Mouse (Mus musculus) gastrocnemius, adult 8-10 months (tissue): ENCODE data around the gene Gspt1. TPM values are rescaled to one million over a fixed set of nuclear protein-coding genes. Genes with fewer than 3 reads are reported as not detected.
A peak's percentile ranks its signal among the peaks of the same experiment; 100 is the strongest.
"Not testable (repeated sequence)": the region's sequence is repeated elsewhere in the genome, so short reads cannot be mapped to it uniquely, and the experiment has no call there.

Experiments
- DNase-seq, 2 experiments: peaks; one replicate each; pipeline ENCODE4 v3.0.0; 2022; ENCODE audit warnings: low spot score in 2 of 2
- total RNA-seq, 4 experiments: library from RNA; stranded (reverse); gene quantifications; 2 replicates each; pipeline ENCODE4 v1.2.4; 2022

The Gspt1 gene
- 10 to 100 TPM; 54.6 to 58.0 (median 56.7) TPM for total RNA-seq

GRCm38 (mm10) chr16:11253898-11254722, at the start of gene Gspt1:
Gene Gspt1 (minus strand): TSS chr16:11254325.
- peak; percentile 95 to 97 for DNase-seq

- DNase-seq = no peak
Measured at GRCm38 (mm10) chr16:11303741-11304140, 49.6 kb upstream of the Gspt1 start.

- not testable (repeated sequence) for DNase-seq
Measured at GRCm38 (mm10) chr16:11297700-11298099, 43.6 kb upstream of the Gspt1 start.

- DNase-seq = not testable (repeated sequence)
Measured at GRCm38 (mm10) chr16:11295583-11295982, 41.5 kb upstream of the Gspt1 start.

- DNase-seq = not testable (repeated sequence)
Measured at GRCm38 (mm10) chr16:11288873-11289272, 34.7 kb upstream of the Gspt1 start.

- DNase-seq = no peak
Measured at GRCm38 (mm10) chr16:11285949-11286348, 31.8 kb upstream of the Gspt1 start.

GRCm38 (mm10) chr16:11284881-11285280, 30.8 kb upstream of the Gspt1 start:
- no peak for DNase-seq

- no peak for DNase-seq
Measured at GRCm38 (mm10) chr16:11282655-11283232, 28.6 kb upstream of the Gspt1 start.

- DNase-seq = no peak
Measured at GRCm38 (mm10) chr16:11278778-11279177, 24.7 kb upstream of the Gspt1 start.

- DNase-seq = no peak
Measured at GRCm38 (mm10) chr16:11276888-11277287, 22.8 kb upstream of the Gspt1 start.

- no peak for DNase-seq
Measured at GRCm38 (mm10) chr16:11271073-11271472, 16.9 kb upstream of the Gspt1 start.

- no peak for DNase-seq
Measured at GRCm38 (mm10) chr16:11270642-11271041, 16.5 kb upstream of the Gspt1 start.

- no peak for DNase-seq
Measured at GRCm38 (mm10) chr16:11269808-11270207, 15.7 kb upstream of the Gspt1 start.

GRCm38 (mm10) chr16:11266556-11266955, 12.4 kb upstream of the Gspt1 start:
- no peak for DNase-seq

GRCm38 (mm10) chr16:11263266-11263665, 9.1 kb upstream of the Gspt1 start:
- no peak for DNase-seq

- no peak for DNase-seq
Measured at GRCm38 (mm10) chr16:11254723-11255164, 619 bp upstream of the Gspt1 start.

- peak; percentile 24 to 42 for DNase-seq
Measured at GRCm38 (mm10) chr16:11253065-11253831, 877 bp downstream of the Gspt1 start.

GRCm38 (mm10) chr16:11247791-11248190, 6.3 kb downstream of the Gspt1 start:
- DNase-seq = no peak

GRCm38 (mm10) chr16:11245767-11246166, 8.4 kb downstream of the Gspt1 start:
- no peak for DNase-seq

- no peak for DNase-seq
Measured at GRCm38 (mm10) chr16:11242401-11242800, 11.7 kb downstream of the Gspt1 start.

- no peak for DNase-seq
Measured at GRCm38 (mm10) chr16:11217801-11218200, 36.3 kb downstream of the Gspt1 start.
